Mouse (Mus musculus) layer of hippocampus, postnatal 14 days (tissue): Measurements from ENCODE around the gene Rbm15. TPM values are rescaled to one million over a fixed set of nuclear protein-coding genes. Genes with fewer than 3 reads are reported as not detected.
A peak's percentile ranks its signal among the peaks of the same experiment; 100 is the strongest.
"Not testable (repeated sequence)": the region's sequence is repeated elsewhere in the genome, so short reads cannot be mapped to it uniquely, and the experiment has no call there.

ENCODE experiments used
- DNase-seq, 2 experiments: peaks; one replicate each; pipeline ENCODE4 v3.0.0; 2021 to 2022; ENCODE audit warnings: low spot score in 2 of 2, mixed read lengths in 1 of 2
- total RNA-seq, 2 experiments: library from RNA; stranded (reverse); gene quantifications; 2 replicates each; pipeline ENCODE4 v1.2.3; 2021

Rbm15 gene
- total RNA-seq, 2 experiments from 2014 or later, result 23.8 to 24.9 TPM

GRCm38 (mm10) chr3:107332127-107332959, 1.1 kb downstream of the Rbm15 start:
- DNase-seq, result peak in 1 of 2 experiments; percentile 31

DNA sequence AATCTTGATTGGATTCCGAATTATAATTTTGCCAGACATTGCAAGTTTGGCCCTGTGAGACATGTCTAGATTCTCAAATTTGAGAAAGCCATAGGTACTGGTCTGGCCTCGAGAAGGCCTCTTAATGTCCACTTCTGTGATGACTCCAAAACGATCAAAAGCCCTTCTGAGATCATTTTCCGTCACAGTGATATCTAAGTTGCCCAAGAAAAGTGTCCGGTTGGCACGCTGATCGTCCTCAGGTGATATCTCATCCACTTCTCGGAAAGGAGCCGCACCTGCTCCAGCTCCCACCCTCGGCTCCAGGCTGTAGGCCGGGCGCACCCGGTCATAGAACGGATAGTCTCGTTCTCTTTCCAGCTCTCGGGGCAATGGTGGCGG, 1.7 kb downstream of the Rbm15 start:
- peak in 1 of 2 experiments; percentile 17 for DNase-seq

- no peak for DNase-seq
These were observed 2.7 kb downstream of the Rbm15 start for GRCm38 (mm10) chr3:107330503-107331424.

DNA sequence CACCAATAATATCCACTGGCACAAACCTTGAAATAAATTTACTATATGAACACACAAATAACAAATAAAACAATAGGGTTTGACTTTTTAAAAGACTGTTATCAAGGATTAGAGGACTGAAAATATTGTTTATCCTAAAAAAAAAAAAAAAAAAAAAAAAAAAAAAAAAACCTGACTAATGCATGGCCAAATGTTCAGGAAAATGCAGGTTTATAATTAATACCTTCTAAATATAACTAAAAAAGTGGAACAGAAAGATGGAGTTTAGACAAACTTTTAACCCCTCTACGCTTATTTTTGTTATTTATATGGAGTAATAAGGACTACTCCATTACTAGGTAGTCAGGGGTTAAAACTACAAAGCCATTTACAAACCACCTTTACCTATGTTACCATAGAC, 7.0 kb downstream of the Rbm15 start:
- no peak for DNase-seq

DNA sequence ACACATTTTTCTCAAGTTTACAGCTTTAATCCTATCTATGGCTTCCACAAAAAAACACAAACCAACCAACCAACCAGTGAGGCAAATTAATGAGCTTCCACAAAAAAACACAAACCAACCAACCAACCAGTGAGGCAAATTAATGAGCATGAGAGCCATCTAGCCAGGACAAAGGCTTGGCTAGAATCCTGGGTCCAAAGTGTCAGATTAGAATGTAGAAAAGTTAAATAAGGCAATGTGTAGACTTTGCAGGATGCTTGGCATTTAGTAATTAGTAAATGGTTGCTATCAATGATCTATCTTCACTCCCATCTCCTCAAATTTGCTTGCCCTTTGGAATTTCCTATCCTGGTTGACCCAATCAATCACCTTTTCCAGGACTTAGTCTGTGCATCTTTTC, 11.7 kb downstream of the Rbm15 start:
- DNase-seq, result no peak

GRCm38 (mm10) chr3:107321141-107321540, 12.3 kb downstream of the Rbm15 start:
- DNase-seq, result no peak

- DNase-seq, result no peak
These were observed 16.1 kb downstream of the Rbm15 start for GRCm38 (mm10) chr3:107317338-107317737.

GRCm38 (mm10) chr3:107296917-107297316, 36.6 kb downstream of the Rbm15 start:
- not testable (repeated sequence) for DNase-seq

GRCm38 (mm10) chr3:107295672-107296360, 37.7 kb downstream of the Rbm15 start:
- no peak for DNase-seq

DNA sequence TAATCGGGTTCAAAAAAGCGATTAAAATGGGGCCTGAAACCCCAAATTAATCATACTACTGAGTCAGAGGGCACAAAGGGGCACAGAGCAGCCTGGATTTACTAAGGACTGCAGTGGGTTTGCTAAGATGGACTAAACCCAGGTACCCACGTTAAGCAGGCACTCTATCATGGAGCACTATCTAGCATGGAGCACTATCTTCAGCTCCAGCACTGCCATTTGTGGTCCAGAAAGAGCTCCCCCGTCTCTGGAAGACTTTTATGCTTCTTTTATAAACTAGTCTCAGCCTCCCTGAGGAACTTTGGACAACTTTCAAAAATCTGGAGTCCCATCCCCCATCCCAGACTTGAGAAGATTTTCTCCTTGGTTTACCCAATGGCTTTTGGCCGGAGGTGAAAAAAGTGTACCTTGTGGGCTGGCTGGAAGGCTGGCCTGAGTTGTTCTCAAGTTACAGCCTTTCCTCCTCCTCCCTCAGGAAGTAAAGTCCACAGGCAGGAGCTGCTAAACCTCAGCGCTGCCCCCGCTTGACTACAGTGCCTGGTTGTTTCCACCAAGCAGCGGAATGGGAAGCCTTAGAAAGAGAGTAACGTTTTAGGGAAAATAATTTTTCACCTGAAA, 42.6 kb downstream of the Rbm15 start, which contains the start of gene Slc16a4:
TSS of gene Slc16a4 (plus strand) at position 467 of the 618 bp plus-strand sequence.
- DNase-seq, result no peak

DNA sequence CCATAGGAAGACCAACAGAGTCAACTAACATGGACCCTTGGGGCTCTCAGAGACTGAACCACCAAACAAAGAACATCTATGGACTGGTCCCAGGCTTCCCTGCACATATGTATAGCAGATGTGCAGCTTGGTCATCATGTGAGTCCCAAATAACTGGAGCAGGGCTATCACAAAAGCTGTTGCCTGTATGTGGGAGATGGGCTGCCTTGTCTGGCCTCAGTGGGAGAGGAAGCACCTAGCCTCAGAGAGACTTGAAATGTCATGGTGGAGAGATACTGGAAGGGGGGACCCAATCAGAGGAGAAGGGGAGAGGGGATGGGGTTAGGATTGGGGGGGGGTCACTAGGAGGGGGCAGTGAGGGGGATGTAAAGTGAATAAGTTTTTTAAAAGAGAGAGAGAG, 46.1 kb downstream of the Rbm15 start:
- no peak for DNase-seq

GRCm38 (mm10) chr3:107286123-107286522, 47.4 kb downstream of the Rbm15 start:
- DNase-seq, result no peak

DNA sequence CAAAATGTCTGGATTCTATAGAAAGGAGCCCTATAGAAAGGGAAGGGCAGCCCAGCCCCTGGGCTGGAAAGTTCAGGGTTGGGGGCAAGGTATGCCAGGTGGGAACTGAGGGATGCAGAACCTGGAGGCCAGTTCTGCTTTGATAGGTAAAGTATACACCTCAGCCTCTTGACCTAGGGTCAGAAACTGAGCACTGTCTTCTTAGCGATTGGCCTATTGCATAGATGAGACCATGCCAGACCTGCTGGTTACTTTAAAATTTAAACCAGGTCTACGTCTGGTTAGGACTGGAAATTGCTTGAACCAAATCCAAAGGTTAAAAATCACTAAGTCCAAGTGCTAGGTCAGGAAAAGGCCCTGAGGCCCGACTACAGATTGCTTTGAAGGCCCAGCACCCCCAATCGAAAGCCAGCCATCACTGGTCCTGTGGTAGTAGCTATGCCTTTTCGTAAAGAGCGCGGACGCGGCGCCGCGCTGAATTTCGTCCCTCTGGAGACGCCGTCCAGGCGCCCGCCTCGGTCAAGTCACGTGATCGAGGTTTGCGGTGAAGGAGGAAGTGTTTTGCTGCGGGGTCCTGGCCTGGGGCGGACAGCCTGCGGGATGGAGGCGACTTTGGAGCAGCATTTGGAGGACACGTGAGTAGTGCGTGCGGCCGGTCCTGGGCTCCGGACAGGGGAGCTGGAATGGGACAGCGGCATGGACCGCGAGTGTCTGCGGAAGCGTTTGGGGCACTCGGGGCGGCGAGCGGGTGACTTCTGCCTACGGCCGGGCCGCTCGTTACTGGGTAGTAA, 54.8 kb downstream of the Rbm15 start, which contains the start of gene Lamtor5:
TSS of gene Lamtor5 (plus strand) at position 380 of the 791 bp plus-strand sequence.
- DNase-seq, result peak; percentile 85 to 91

DNA sequence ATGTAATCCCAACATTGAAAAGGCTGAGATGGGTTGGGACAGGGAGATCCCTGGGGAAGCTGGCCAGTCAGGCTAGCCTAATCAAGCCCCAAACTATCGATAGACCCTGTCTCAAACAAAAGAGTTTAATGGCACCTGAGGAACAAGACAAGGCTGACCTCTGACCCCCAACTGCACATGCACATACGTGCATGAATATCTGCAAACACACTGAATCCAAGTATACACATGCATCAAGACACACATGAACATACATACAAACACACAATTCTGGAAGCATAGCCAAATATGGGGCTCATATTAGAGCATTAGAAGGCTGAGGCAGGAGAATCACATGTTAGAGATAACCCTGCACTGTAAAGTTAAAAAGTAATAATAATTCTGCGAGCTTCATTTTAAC, 56.8 kb downstream of the Rbm15 start:
- DNase-seq, result no peak

DNA sequence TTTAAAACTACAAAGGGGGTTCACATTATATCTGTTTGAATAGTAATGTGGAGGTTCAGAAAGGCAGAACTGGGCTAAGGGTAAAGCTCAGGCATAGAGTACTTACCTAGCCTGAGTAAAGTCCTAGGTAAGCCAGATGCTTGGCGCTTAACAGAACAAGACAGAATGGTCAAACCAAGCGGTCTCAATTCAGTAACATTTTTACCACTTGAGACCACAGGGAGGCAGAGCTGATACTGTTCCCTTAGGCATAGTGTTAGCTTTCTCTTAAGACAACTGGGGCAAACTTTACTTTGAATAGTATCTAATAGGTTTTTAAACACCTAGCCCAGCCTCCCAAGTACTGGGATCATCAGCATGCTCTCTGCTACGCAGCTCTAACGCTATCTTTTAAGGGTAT, 57.5 kb downstream of the Rbm15 start:
- DNase-seq, result no peak

Other genes with a start within 250 kb of the Rbm15 start
- gene Kcna2, start 232.5 kb downstream of the Rbm15 start, total RNA-seq, result 10 to 100 TPM; 76.1 to 82.3 TPM
- not detected for gene Kcna10, start 150.6 kb downstream of the Rbm15 start, total RNA-seq
- gene Cym, start 111.9 kb downstream of the Rbm15 start, total RNA-seq, result not detected
- gene A630076J17Rik, start 103.1 kb downstream of the Rbm15 start, total RNA-seq, result not detected
- gene Prok1, start 94.0 kb downstream of the Rbm15 start, total RNA-seq, result not detected
- 10 to 100 TPM; 61.1 to 62.6 TPM for gene Lamtor5, start 54.8 kb downstream of the Rbm15 start, total RNA-seq
- 1 to 10 TPM; 2.6 to 3.5 TPM for gene Slc16a4, start 42.4 kb downstream of the Rbm15 start, total RNA-seq
- 10 to 100 TPM; 33.1 to 35.8 TPM for gene Kcnc4, start 125.9 kb upstream of the Rbm15 start, total RNA-seq
- gene Slc6a17, start 184.3 kb upstream of the Rbm15 start, total RNA-seq, result 100 to 1,000 TPM; 281 to 304 TPM
- not detected for gene Ubl4b, start 221.4 kb upstream of the Rbm15 start, total RNA-seq